Mouse (Mus musculus): ENCODE data around the gene Sdk2. TPM values are rescaled to one million over a fixed set of nuclear protein-coding genes. Genes with fewer than 3 reads are reported as not detected.

Gene Sdk2
- total and polyA plus RNA-seq, 3 experiments, result 0.13 TPM; not detected in 2

- TF ChIP-seq GATA1 (IDR thresholded peaks at IDR 0.05; ENCODE audit: low read depth, low read length) (no peak), POLR2AphosphoS5 (IDR thresholded peaks at IDR 0.05; ENCODE audit: borderline replicate concordance, low read depth, low read length) (peak; percentile 92; the same call in 1 of the 2 replicates), SIN3A (IDR thresholded peaks at IDR 0.05; ENCODE audit: low read length) (no peak), MYB (IDR thresholded peaks at IDR 0.05; ENCODE audit: low read depth, low read length) (no peak)
- Histone ChIP-seq H3K9ac (ENCODE audit: control insufficient read depth, low read depth, low read length, poor library complexity, severe bottlenecking) (no peak overlapping the region), H3K27ac (ENCODE audit: control insufficient read depth, low read depth, low read length) (no peak overlapping the region), H3K27me3 (ENCODE audit: control insufficient read depth in 1 of 2, insufficient read depth in 2 of 2, low read length in 2 of 2) (no peaks in the 10 kb centered on the region), H3K36me3 (ENCODE audit: control insufficient read depth in 1 of 2, insufficient read depth in 2 of 2, low read length in 2 of 2) (no peaks in the 10 kb centered on the region), H3K79me2 (ENCODE audit: control insufficient read depth, insufficient read depth, low read length, poor library complexity) (no peaks in the 10 kb centered on the region), H3K9me3 (replicated peaks; ENCODE audit: insufficient read depth, low read length) (no peaks in the 10 kb centered on the region), H3K4me1 (ENCODE audit: control insufficient read depth in 1 of 2, insufficient read depth in 2 of 2, low read length in 2 of 2) (no peaks in the 10 kb centered on the region), H3K4me3 (ENCODE audit: control insufficient read depth in 1 of 2, insufficient read depth in 1 of 2, low read depth in 2 of 2, low read length in 2 of 2) (no peak overlapping the region)
- no peak for DNase-seq (ENCODE audit: low read depth, low spot score)
Measured at GRCm38 (mm10) chr11:113978318-113978717, 88.5 kb downstream of the Sdk2 start.

GRCm38 (mm10) chr11:113975667-113975970, 91.2 kb downstream of the Sdk2 start:
- H3K27me3 ChIP-seq (ENCODE audit: control insufficient read depth in 1 of 2, insufficient read depth in 2 of 2, low read length in 2 of 2), result no peaks in the 10 kb centered on the region
- no peak for TF ChIP-seq ZKSCAN1 (IDR thresholded peaks at IDR 0.05; ENCODE audit: low read depth, low read length)
- TF ChIP-seq SMC3 (IDR thresholded peaks at IDR 0.05; ENCODE audit: low read depth, low read length), result no peak
- no peak for TF ChIP-seq HCFC1 (IDR thresholded peaks at IDR 0.05; ENCODE audit: low read depth, low read length)
- no peak for TF ChIP-seq CHD1 (IDR thresholded peaks at IDR 0.05; ENCODE audit: low read depth, low read length)
- no peak for TF ChIP-seq JUND (IDR thresholded peaks at IDR 0.05; ENCODE audit: low read depth, low read length)
- TF ChIP-seq GATA1 (IDR thresholded peaks at IDR 0.05; ENCODE audit: low read depth, low read length), result no peak
- no peak for TF ChIP-seq UBTF (IDR thresholded peaks at IDR 0.05; ENCODE audit: borderline replicate concordance, insufficient read depth, low read depth, low read length)
- no peak for TF ChIP-seq SIN3A (IDR thresholded peaks at IDR 0.05; ENCODE audit: low read length)
- no peak for TF ChIP-seq CHD2 (IDR thresholded peaks at IDR 0.05; ENCODE audit: low read length)
- TF ChIP-seq POLR2AphosphoS2 (IDR thresholded peaks at IDR 0.05; ENCODE audit: low read length), result no peak

GRCm38 (mm10) chr11:113974876-113975666, 91.8 kb downstream of the Sdk2 start:
- TF ChIP-seq USF2 (IDR thresholded peaks at IDR 0.05; ENCODE audit: borderline replicate concordance in 1 of 2, insufficient read depth in 1 of 2, low read depth in 1 of 2, low read length in 2 of 2) (no peak), GATA1 (IDR thresholded peaks at IDR 0.05; ENCODE audit: low read depth, low read length) (no peak), TBP (IDR thresholded peaks at IDR 0.05; ENCODE audit: low read depth, low read length) (no peak), TCF12 (IDR thresholded peaks at IDR 0.05; ENCODE audit: low read depth, low read length) (no peak), POLR2AphosphoS5 (IDR thresholded peaks at IDR 0.05; ENCODE audit: borderline replicate concordance, low read depth, low read length) (no peak), POLR2A (IDR thresholded peaks at IDR 0.05; ENCODE audit: control insufficient read depth in 1 of 2, insufficient read depth in 1 of 2, low read depth in 1 of 2, low read length in 2 of 2, poor library complexity in 1 of 2) (no peak), ZNF384 (IDR thresholded peaks at IDR 0.05; ENCODE audit: low read depth, low read length) (no peak)
- Histone ChIP-seq H3K27ac (ENCODE audit: control insufficient read depth, low read depth, low read length) (no peak overlapping the region), H3K9me3 (replicated peaks; ENCODE audit: insufficient read depth, low read length) (no peaks in the 10 kb centered on the region), H3K9ac (ENCODE audit: control insufficient read depth, low read depth, low read length, poor library complexity, severe bottlenecking) (no peak overlapping the region), H3K27me3 (ENCODE audit: control insufficient read depth in 1 of 2, insufficient read depth in 2 of 2, low read length in 2 of 2) (no peaks in the 10 kb centered on the region), H3K4me1 (ENCODE audit: control insufficient read depth in 1 of 2, insufficient read depth in 2 of 2, low read length in 2 of 2) (no peaks in the 10 kb centered on the region), H3K79me2 (ENCODE audit: control insufficient read depth, insufficient read depth, low read length, poor library complexity) (no peaks in the 10 kb centered on the region), H3K36me3 (ENCODE audit: control insufficient read depth in 1 of 2, insufficient read depth in 2 of 2, low read length in 2 of 2) (no peaks in the 10 kb centered on the region), H3K4me3 (ENCODE audit: control insufficient read depth in 1 of 2, insufficient read depth in 1 of 2, low read depth in 2 of 2, low read length in 2 of 2) (no peak overlapping the region)
- DNase-seq (ENCODE audit: low read depth, low spot score), result no peak

More at GRCm38 (mm10) chr11:113975667-113975970, 91.2 kb downstream of the Sdk2 start:
- H3K4me1 ChIP-seq (ENCODE audit: control insufficient read depth in 1 of 2, insufficient read depth in 2 of 2, low read length in 2 of 2), result no peaks in the 10 kb centered on the region
- H3K36me3 ChIP-seq (ENCODE audit: control insufficient read depth in 1 of 2, insufficient read depth in 2 of 2, low read length in 2 of 2), result no peaks in the 10 kb centered on the region
- no peak overlapping the region for H3K27ac ChIP-seq (ENCODE audit: control insufficient read depth, low read depth, low read length)
- no peak overlapping the region for H3K9ac ChIP-seq (ENCODE audit: control insufficient read depth, low read depth, low read length, poor library complexity, severe bottlenecking)
- no peaks in the 10 kb centered on the region for H3K79me2 ChIP-seq (ENCODE audit: control insufficient read depth, insufficient read depth, low read length, poor library complexity)
- no peak overlapping the region for H3K4me3 ChIP-seq (ENCODE audit: control insufficient read depth in 1 of 2, insufficient read depth in 1 of 2, low read depth in 2 of 2, low read length in 2 of 2)
- no peak for DNase-seq (ENCODE audit: low read depth, low spot score)
- H3K9me3 ChIP-seq (replicated peaks; ENCODE audit: insufficient read depth, low read length), result no peaks in the 10 kb centered on the region
